In the genomic region with DNA sequence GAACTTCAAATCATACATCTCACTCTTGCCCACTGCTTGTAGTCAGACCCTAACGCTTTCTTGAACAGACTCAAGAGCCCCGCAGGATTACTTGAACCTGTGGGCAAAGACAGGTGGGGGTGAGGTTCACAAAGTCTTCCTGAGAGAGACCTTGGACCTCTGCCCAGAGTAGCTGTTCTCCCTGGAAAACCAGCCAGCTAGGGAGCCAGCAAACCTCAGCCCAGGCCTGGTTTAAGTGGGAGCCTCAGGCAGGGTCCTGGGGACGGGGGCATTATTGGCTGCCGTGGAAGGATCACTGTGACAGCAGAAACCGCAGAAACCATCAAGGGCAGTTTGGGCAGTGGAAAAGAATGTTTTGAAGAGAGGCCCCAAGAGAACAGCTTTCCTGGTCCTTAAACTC, we compare ENCODE assay signal across 9 mouse cellular contexts. TPM values are rescaled to one million over a fixed set of nuclear protein-coding genes. Genes with fewer than 3 reads are reported as not detected.
A peak's percentile ranks its signal among the peaks of the same experiment; 100 is the strongest.
DNase-seq lines count a peak whose midpoint lies in the region; ATAC-seq and TF ChIP-seq lines count a peak whose summit lies in the region.
"Had no signal": no experiment of that assay in that cellular context is flagged by ENCODE, and none has a peak within 500 bp of the region (broad histone marks: within the 10 kb centered on the region; RNA-seq: fewer than 3 reads in every experiment).

No protein-coding gene starts in this region.

- no peak overlapping the region for H3K4me3 ChIP-seq in hindbrain, embryonic 10.5 days
- H3K4me3 ChIP-seq in hindbrain, postnatal 0 days (ENCODE audit: low read length) = no peak overlapping the region
- no peak overlapping the region for H3K4me3 ChIP-seq in small intestine, adult 2 months (ENCODE audit: low read depth, low read length)

- no peak for TF ChIP-seq CTCF in hindbrain, postnatal 0 days (IDR thresholded peaks at IDR 0.05; ENCODE audit: low read depth)
- no peak for TF ChIP-seq CTCF in small intestine, adult 2 months (IDR thresholded peaks at IDR 0.05; ENCODE audit: extremely low read depth, insufficient read length, insufficient replicate concordance, low read depth, low read length)

- H3K4me2 ChIP-seq in hindbrain, postnatal 0 days (ENCODE audit: low read depth, low read length) = no peak overlapping the region
- H3K4me2 ChIP-seq: midbrain, embryonic 11.5 days had no signal

- DNase-seq in adrenal gland, adult 2 months = peak; percentile 58
- no peak for DNase-seq in adrenal gland, postnatal 4 days (ENCODE audit: low spot score in 2 of 2)
- no peak for DNase-seq in hindbrain, embryonic 10.5 days (ENCODE audit: low spot score)
- no peak for DNase-seq in hindbrain, postnatal 0 days (ENCODE audit: low spot score)
- peak; percentile 90 for DNase-seq in kidney, adult 9 months
- DNase-seq in right cerebral cortex, postnatal 14 days = no peak
- no peak for DNase-seq in natural killer cell, adult 2 months (ENCODE audit: low spot score in 2 of 2)

- no peaks in the 10 kb centered on the region for H3K9me3 ChIP-seq in hindbrain, embryonic 10.5 days
- no peaks in the 10 kb centered on the region for H3K9me3 ChIP-seq in hindbrain, postnatal 0 days (ENCODE audit: low read length)

- no peaks in the 10 kb centered on the region for H3K27me3 ChIP-seq in hindbrain, embryonic 10.5 days (ENCODE audit: insufficient read depth, poor library complexity, severe bottlenecking)
- no peaks in the 10 kb centered on the region for H3K27me3 ChIP-seq in hindbrain, postnatal 0 days (ENCODE audit: insufficient read depth, low read length)
- no peaks in the 10 kb centered on the region for H3K27me3 ChIP-seq in small intestine, adult 2 months (ENCODE audit: control insufficient read depth, insufficient read depth, low read length)

- H3K9ac ChIP-seq in hindbrain, postnatal 0 days (replicated peaks; ENCODE audit: low read length) = no peak overlapping the region

- no peak for TF ChIP-seq POLR2A in small intestine, adult 2 months (IDR thresholded peaks at IDR 0.05; ENCODE audit: low read depth, low read length)

- H3K36me3 ChIP-seq in hindbrain, embryonic 10.5 days = no peaks in the 10 kb centered on the region
- H3K36me3 ChIP-seq in hindbrain, postnatal 0 days (ENCODE audit: insufficient read depth, low read length) = no peaks in the 10 kb centered on the region
- H3K36me3 ChIP-seq in small intestine, adult 2 months (ENCODE audit: control insufficient read depth, insufficient read depth, low read length) = no peaks in the 10 kb centered on the region

- ATAC-seq in hindbrain, postnatal 0 days = no peak

- peaks cover 51% of the 10 kb centered on the region for H3K4me1 ChIP-seq in hindbrain, embryonic 10.5 days (replicated peaks)
- H3K4me1 ChIP-seq in hindbrain, postnatal 0 days (ENCODE audit: insufficient read depth, low read length) = peaks cover 5% of the 10 kb centered on the region
- peaks cover 37% of the 10 kb centered on the region for H3K4me1 ChIP-seq in small intestine, adult 2 months (ENCODE audit: control insufficient read depth, insufficient read depth, insufficient read length, low read length)

- 87% methylated on average over 5 of the region's 5 CpGs for WGBS in hindbrain, embryonic 10.5 days
- WGBS in hindbrain, postnatal 0 days = 74% methylated on average over 5 of the region's 5 CpGs
- WGBS in small intestine, adult 2 months = 28% methylated on average over 5 of the region's 5 CpGs

- H3K27ac ChIP-seq in hindbrain, embryonic 10.5 days = peak overlapping the region; percentile 54
- H3K27ac ChIP-seq in hindbrain, postnatal 0 days = no peak overlapping the region
- peak overlapping the region; percentile 69 for H3K27ac ChIP-seq in small intestine, adult 2 months (ENCODE audit: insufficient read depth, low read depth, low read length)

RNA-seq across cellular contexts. Expression of a gene that starts 29.2 kb away (rescaled TPM):
- 100 to 1,000 TPM; 538 to 582 TPM for total RNA-seq in adrenal gland, adult 2 months (2021)
- 728 and 947 TPM in 2 replicates for polyA plus RNA-seq in adrenal gland, adult 2 months (2012; rRNA removed)
- 1,000 to 10,000 TPM; 1,215 to 1,376 TPM for total RNA-seq in adrenal gland, postnatal 4 days (2021)
- polyA plus RNA-seq in hindbrain, embryonic 10.5 days (2016; fragmentation: Nextera tagmentation; extraction: Ambion mirVana) = 2,611 and 3,050 TPM in 2 replicates
- 619 and 723 TPM in 2 replicates for total RNA-seq in hindbrain, postnatal 0 days (2014; rRNA removed)
- 1,399 and 1,474 TPM in 2 replicates for polyA plus RNA-seq in hindbrain, postnatal 0 days (2015; fragmentation: Nextera tagmentation; extraction: Ambion mirVana)
- polyA plus RNA-seq in small intestine, adult 2 months (2012; rRNA removed) = 212 and 749 TPM in 2 replicates

Comparison
In these comparisons a context has a peak if more than half of its experiments do, and no peak if none do; other contexts are left out.
1. DNase-seq: peak in adrenal gland, adult 2 months (single experiment) and kidney, adult 9 months (single experiment); none in adrenal gland, postnatal 4 days (0 of 2), hindbrain, embryonic 10.5 days (single experiment), hindbrain, postnatal 0 days (single experiment), right cerebral cortex, postnatal 14 days (single experiment) and natural killer cell, adult 2 months (0 of 2).